Mouse (Mus musculus): ENCODE data around the gene Pmm1. TPM values are rescaled to one million over a fixed set of nuclear protein-coding genes. Genes with fewer than 3 reads are reported as not detected.

Pmm1 gene
- total RNA-seq (2023) = 30.3 and 34.9 TPM in 2 replicates

DNA sequence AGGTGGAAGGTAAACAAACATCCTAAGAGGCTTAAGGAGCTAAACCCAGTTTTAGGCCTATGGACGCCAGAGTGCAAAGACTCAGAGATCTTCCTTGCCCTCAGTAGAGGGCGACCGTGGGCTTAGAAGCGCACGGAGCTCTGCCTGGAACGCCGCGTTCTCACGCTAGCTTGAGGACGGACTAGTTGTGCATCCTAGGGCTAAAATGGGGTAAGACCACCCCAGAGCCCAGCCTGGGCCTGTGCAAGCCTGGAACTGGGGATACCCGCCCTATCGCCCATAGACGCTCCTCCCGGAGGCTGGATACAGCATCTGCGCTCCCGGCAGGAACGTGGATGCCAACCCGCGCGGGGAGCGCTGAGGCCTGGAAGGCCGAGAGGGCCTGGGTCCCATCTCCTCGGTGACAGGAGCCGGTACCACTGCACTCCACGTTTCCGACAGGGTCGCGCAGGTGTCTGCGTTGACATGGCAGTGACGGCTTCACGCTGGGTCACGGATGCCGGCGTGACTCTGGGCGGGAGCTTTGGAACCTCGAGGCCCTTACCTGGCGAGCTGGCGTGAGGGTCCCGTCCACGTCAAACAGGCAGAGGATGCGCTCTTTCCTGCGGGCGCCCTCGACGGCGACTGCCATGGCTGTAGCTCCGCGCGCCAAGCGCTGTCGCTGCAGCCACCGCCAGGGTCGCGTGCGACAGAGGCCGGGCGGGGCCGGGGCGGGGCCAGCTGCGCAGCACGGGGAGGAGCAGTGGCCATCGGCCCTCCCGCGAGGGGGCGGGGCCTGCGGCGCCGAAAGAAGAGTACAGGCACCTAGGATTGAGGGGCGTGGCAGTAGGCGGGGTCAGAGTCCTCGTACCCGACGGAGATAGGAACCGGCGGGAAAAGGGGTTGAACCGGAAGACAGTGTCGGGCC is at the start of gene Pmm1:
Gene Pmm1 (minus strand): TSS at position 760 of the 907 bp plus-strand sequence.

GRCm38 (mm10) chr15:81987646-81988045 is 26.9 kb upstream of the Pmm1 start, which contains the start of gene Xrcc6:
Xrcc6 (plus strand) TSS chr15:81987835.

GRCm38 (mm10) chr15:81980321-81980720 is 19.6 kb upstream of the Pmm1 start, which contains the start of gene 1700029P11Rik:
1700029P11Rik (plus strand) TSS chr15:81980540.

GRCm38 (mm10) chr15:81936679-81937078 is 24.1 kb downstream of the Pmm1 start, which contains the start of gene Csdc2:
Csdc2 (plus strand) TSS chr15:81936759.

GRCm38 (mm10) chr15:81925760-81926445 is 34.8 kb downstream of the Pmm1 start, which contains the start of gene Polr3h:
Polr3h (minus strand) TSS chr15:81926240.

Other genes with a start within 250 kb of the Pmm1 start
- gene Zc3h7b, start 215.9 kb downstream of the Pmm1 start, total RNA-seq (2023) = 6.4 and 8.2 TPM in 2 replicates
- gene Rangap1, start 215.4 kb downstream of the Pmm1 start, total RNA-seq (2023) = 47.7 and 66.0 TPM in 2 replicates
- 5.1 and 7.4 TPM in 2 replicates for gene Tef, start 158.5 kb downstream of the Pmm1 start, total RNA-seq (2023)
- 46.7 and 52.8 TPM in 2 replicates for gene Tob2, start 102.1 kb downstream of the Pmm1 start, total RNA-seq (2023)
- gene Phf5a, start 89.0 kb downstream of the Pmm1 start, total RNA-seq (2023) = 47.6 and 51.9 TPM in 2 replicates
- gene Aco2, start 88.6 kb downstream of the Pmm1 start, total RNA-seq (2023) = 86.1 and 88.3 TPM in 2 replicates
- gene Polr3h, start 34.7 kb downstream of the Pmm1 start, total RNA-seq (2023) = 2.7 and 3.4 TPM in 2 replicates
- gene Csdc2, start 24.2 kb downstream of the Pmm1 start, total RNA-seq (2023) = not detected in 2 replicates
- gene 1700029P11Rik, start 19.6 kb upstream of the Pmm1 start, total RNA-seq (2023) = not detected in 2 replicates
- gene Xrcc6, start 26.9 kb upstream of the Pmm1 start, total RNA-seq (2023) = 15.6 and 15.7 TPM in 2 replicates
- gene Desi1, start 72.9 kb upstream of the Pmm1 start, total RNA-seq (2023) = 19.1 and 24.3 TPM in 2 replicates
- gene Snu13, start 86.7 kb upstream of the Pmm1 start, total RNA-seq (2023) = 37.9 and 39.5 TPM in 2 replicates
- not detected in 2 replicates for gene 4930407I10Rik, start 98.2 kb upstream of the Pmm1 start, total RNA-seq (2023)
- not detected in 2 replicates for gene Mei1, start 109.1 kb upstream of the Pmm1 start, total RNA-seq (2023)
- gene Ccdc134, start 167.0 kb upstream of the Pmm1 start, total RNA-seq (2023) = 10.6 and 19.5 TPM in 2 replicates
- gene Srebf2, start 186.3 kb upstream of the Pmm1 start, total RNA-seq (2023) = 71.2 and 99.3 TPM in 2 replicates